12 mouse cellular contexts compared by ENCODE assay signal in genomic region chr11:53491954-53492401, GRCm38 (mm10). TPM values are rescaled to one million over a fixed set of nuclear protein-coding genes. Genes with fewer than 3 reads are reported as not detected.
DNase-seq lines count a peak whose midpoint lies in the region; ATAC-seq and TF ChIP-seq lines count a peak whose summit lies in the region.
"Had no signal": no experiment of that assay in that cellular context is flagged by ENCODE, and none has a peak within 500 bp of the region (broad histone marks: within the 10 kb centered on the region; RNA-seq: fewer than 3 reads in every experiment).

No protein-coding gene starts in this region.

- peak; percentile 38 for DNase-seq in lung, embryonic 14.5 days
- no peak for DNase-seq in lung, postnatal 14 days
- DNase-seq in embryonic facial prominence, embryonic 11.5 days (ENCODE audit: low spot score), result peak; percentile 57
- DNase-seq in hindbrain, embryonic 11.5 days (ENCODE audit: low spot score), result peak; percentile 73
- no peak for DNase-seq in ovary, adult 18-20 months (ENCODE audit: low spot score)
- DNase-seq in kidney, adult 9 months, result no peak
- DNase-seq in frontal cortex, postnatal 10 days (ENCODE audit: low spot score in 2 of 2), result no peak
- DNase-seq: cerebellum, adult 9-11 months; thymus, postnatal 14 days had no signal

- no peaks in the 10 kb centered on the region for H3K36me3 ChIP-seq in lung, embryonic 14.5 days (ENCODE audit: insufficient read depth)
- no peaks in the 10 kb centered on the region for H3K36me3 ChIP-seq in embryonic facial prominence, embryonic 11.5 days (replicated peaks; ENCODE audit: control insufficient read depth, insufficient read depth, low read depth, low read length)
- no peaks in the 10 kb centered on the region for H3K36me3 ChIP-seq in hindbrain, embryonic 11.5 days (ENCODE audit: control insufficient read depth, insufficient read depth, low read length)
- H3K36me3 ChIP-seq in neural tube, embryonic 15.5 days, result no peaks in the 10 kb centered on the region
- H3K36me3 ChIP-seq: hindbrain, embryonic 15.5 days; limb, embryonic 13.5 days had no signal

- peaks cover 8% of the 10 kb centered on the region; the same call in 1 of the 2 replicates for H3K27me3 ChIP-seq in lung, embryonic 14.5 days (ENCODE audit: insufficient read depth, low read length)
- H3K27me3 ChIP-seq in embryonic facial prominence, embryonic 11.5 days (ENCODE audit: control insufficient read depth, insufficient read depth, low read length), result no peaks in the 10 kb centered on the region
- H3K27me3 ChIP-seq in hindbrain, embryonic 11.5 days (ENCODE audit: control insufficient read depth, insufficient read depth, low read length), result peaks cover 24% of the 10 kb centered on the region
- H3K27me3 ChIP-seq in neural tube, embryonic 15.5 days (replicated peaks), result peaks cover 11% of the 10 kb centered on the region; the same call in 1 of the 2 replicates

- no peak overlapping the region for H3K4me2 ChIP-seq in lung, embryonic 14.5 days
- H3K4me2 ChIP-seq in embryonic facial prominence, embryonic 11.5 days (ENCODE audit: low read depth, low read length), result no peak overlapping the region
- no peak overlapping the region for H3K4me2 ChIP-seq in hindbrain, embryonic 11.5 days (replicated peaks; ENCODE audit: low read depth, low read length)
- H3K4me2 ChIP-seq in neural tube, embryonic 15.5 days, result no peak overlapping the region
- H3K4me2 ChIP-seq: hindbrain, embryonic 15.5 days; limb, embryonic 13.5 days had no signal

- 28% methylated on average over 8 of the region's 8 CpGs for WGBS in lung, embryonic 14.5 days
- WGBS in embryonic facial prominence, embryonic 11.5 days, result 10% methylated on average over 8 of the region's 8 CpGs
- WGBS in hindbrain, embryonic 11.5 days, result 8% methylated on average over 8 of the region's 8 CpGs
- WGBS in neural tube, embryonic 15.5 days, result 11% methylated on average over 8 of the region's 8 CpGs

- H3K27ac ChIP-seq in lung, embryonic 14.5 days (ENCODE audit: low read depth), result no peak overlapping the region
- H3K27ac ChIP-seq in embryonic facial prominence, embryonic 11.5 days (replicated peaks; ENCODE audit: low read depth, low read length), result no peak overlapping the region
- no peak overlapping the region for H3K27ac ChIP-seq in hindbrain, embryonic 11.5 days (ENCODE audit: low read depth, low read length)
- 0 out of 2 replicates have a peak overlapping the region, but pooled peaks have one; percentile 34 for H3K27ac ChIP-seq in neural tube, embryonic 15.5 days (replicated peaks)
- H3K27ac ChIP-seq: hindbrain, embryonic 15.5 days; limb, embryonic 13.5 days had no signal

- H3K9ac ChIP-seq in lung, embryonic 14.5 days, result no peak overlapping the region
- H3K9ac ChIP-seq in embryonic facial prominence, embryonic 11.5 days (replicated peaks; ENCODE audit: low read length), result no peak overlapping the region
- no peak overlapping the region for H3K9ac ChIP-seq in hindbrain, embryonic 11.5 days (ENCODE audit: low read depth, low read length)
- no peak overlapping the region for H3K9ac ChIP-seq in neural tube, embryonic 15.5 days (replicated peaks)
- H3K9ac ChIP-seq: hindbrain, embryonic 15.5 days; limb, embryonic 13.5 days had no signal

- TF ChIP-seq CTCF in lung, embryonic 14.5 days (IDR thresholded peaks at IDR 0.05; ENCODE audit: low read depth), result no peak

- no peak for ATAC-seq in lung, embryonic 14.5 days (ENCODE audit: insufficient read depth)
- ATAC-seq in embryonic facial prominence, embryonic 11.5 days (replicated peaks; ENCODE audit: insufficient number of reproducible peaks, low FRiP score, low TSS enrichment, low read depth), result no peak
- ATAC-seq in hindbrain, embryonic 11.5 days (ENCODE audit: low FRiP score), result peak; percentile 72
- no peak for ATAC-seq in neural tube, embryonic 15.5 days (ENCODE audit: low FRiP score)

- H3K4me1 ChIP-seq in lung, embryonic 14.5 days (ENCODE audit: insufficient read depth), result no peaks in the 10 kb centered on the region
- peaks cover 1% of the 10 kb centered on the region for H3K4me1 ChIP-seq in embryonic facial prominence, embryonic 11.5 days (ENCODE audit: control insufficient read depth, insufficient read depth, low read length)
- peaks cover 6% of the 10 kb centered on the region for H3K4me1 ChIP-seq in hindbrain, embryonic 11.5 days (replicated peaks; ENCODE audit: control insufficient read depth, insufficient read depth, low read length)
- H3K4me1 ChIP-seq in neural tube, embryonic 15.5 days, result peaks cover 14% of the 10 kb centered on the region

- no peak overlapping the region for H3K4me3 ChIP-seq in lung, embryonic 14.5 days (ENCODE audit: low read depth, low read length)
- no peak overlapping the region for H3K4me3 ChIP-seq in embryonic facial prominence, embryonic 11.5 days (ENCODE audit: low read depth, low read length)
- no peak overlapping the region for H3K4me3 ChIP-seq in hindbrain, embryonic 11.5 days (ENCODE audit: low read depth, low read length)
- H3K4me3 ChIP-seq in neural tube, embryonic 15.5 days (replicated peaks), result no peak overlapping the region
- H3K4me3 ChIP-seq: hindbrain, embryonic 15.5 days; limb, embryonic 13.5 days had no signal

- no peaks in the 10 kb centered on the region for H3K9me3 ChIP-seq in lung, embryonic 14.5 days (ENCODE audit: low read depth, low read length)
- no peaks in the 10 kb centered on the region for H3K9me3 ChIP-seq in embryonic facial prominence, embryonic 11.5 days (replicated peaks; ENCODE audit: control insufficient read depth, low read length)
- no peaks in the 10 kb centered on the region for H3K9me3 ChIP-seq in hindbrain, embryonic 11.5 days (ENCODE audit: control insufficient read depth, low read length)
- H3K9me3 ChIP-seq in neural tube, embryonic 15.5 days (replicated peaks), result no peaks in the 10 kb centered on the region
- H3K9me3 ChIP-seq: hindbrain, embryonic 15.5 days; limb, embryonic 13.5 days had no signal

RNA-seq across cellular contexts. Expression of gene Sowaha, which starts 11.9 kb away (rescaled TPM):
- 0.17 and 0.18 TPM in 2 replicates for polyA plus RNA-seq in lung, embryonic 14.5 days (2014; fragmentation: Nextera tagmentation; extraction: Ambion mirVana)
- 1.5 and 2.3 TPM in 2 replicates for polyA plus RNA-seq in embryonic facial prominence, embryonic 11.5 days (2014; fragmentation: Nextera tagmentation; extraction: Ambion mirVana)
- polyA plus RNA-seq in hindbrain, embryonic 11.5 days (2014; fragmentation: Nextera tagmentation; extraction: Ambion mirVana), result 0.06 and 0.25 TPM in 2 replicates
- 1.4 and 1.6 TPM in 2 replicates for polyA plus RNA-seq in neural tube, embryonic 15.5 days (2015; fragmentation: Nextera tagmentation; extraction: Ambion mirVana)

RNA-seq across cellular contexts. Expression of gene Gm9945, which starts 12.0 kb away (rescaled TPM):
- not detected in 2 replicates for polyA plus RNA-seq in lung, embryonic 14.5 days (2014; fragmentation: Nextera tagmentation; extraction: Ambion mirVana)
- not detected in 2 replicates for polyA plus RNA-seq in embryonic facial prominence, embryonic 11.5 days (2014; fragmentation: Nextera tagmentation; extraction: Ambion mirVana)
- polyA plus RNA-seq in hindbrain, embryonic 11.5 days (2014; fragmentation: Nextera tagmentation; extraction: Ambion mirVana), result not detected in 2 replicates
- 0.27 TPM in 1 of 2 replicates, not detected in the other for polyA plus RNA-seq in neural tube, embryonic 15.5 days (2015; fragmentation: Nextera tagmentation; extraction: Ambion mirVana)
- polyA plus RNA-seq: limb, embryonic 13.5 days had no signal

RNA-seq across cellular contexts. Expression of gene Gm9837, which starts 21.7 kb away (rescaled TPM):
- polyA plus RNA-seq in lung, embryonic 14.5 days (2014; fragmentation: Nextera tagmentation; extraction: Ambion mirVana), result not detected in 2 replicates
- not detected in 2 replicates for polyA plus RNA-seq in embryonic facial prominence, embryonic 11.5 days (2014; fragmentation: Nextera tagmentation; extraction: Ambion mirVana)
- not detected in 2 replicates for polyA plus RNA-seq in hindbrain, embryonic 11.5 days (2014; fragmentation: Nextera tagmentation; extraction: Ambion mirVana)
- polyA plus RNA-seq in neural tube, embryonic 15.5 days (2015; fragmentation: Nextera tagmentation; extraction: Ambion mirVana), result not detected in 2 replicates
- polyA plus RNA-seq: hindbrain, embryonic 15.5 days; limb, embryonic 13.5 days had no signal

RNA-seq across cellular contexts. Expression of gene Sept8, which starts 27.1 kb away (rescaled TPM):
- polyA plus RNA-seq in lung, embryonic 14.5 days (2014; fragmentation: Nextera tagmentation; extraction: Ambion mirVana), result 25.3 and 25.6 TPM in 2 replicates
- polyA plus RNA-seq in embryonic facial prominence, embryonic 11.5 days (2014; fragmentation: Nextera tagmentation; extraction: Ambion mirVana), result 17.3 and 20.6 TPM in 2 replicates
- 13.5 and 15.8 TPM in 2 replicates for polyA plus RNA-seq in hindbrain, embryonic 11.5 days (2014; fragmentation: Nextera tagmentation; extraction: Ambion mirVana)
- polyA plus RNA-seq in neural tube, embryonic 15.5 days (2015; fragmentation: Nextera tagmentation; extraction: Ambion mirVana), result 23.3 and 26.2 TPM in 2 replicates

RNA-seq across cellular contexts. Expression of gene Shroom1, which starts 35.0 kb away (rescaled TPM):
- polyA plus RNA-seq in lung, embryonic 14.5 days (2014; fragmentation: Nextera tagmentation; extraction: Ambion mirVana), result 1.9 and 2.4 TPM in 2 replicates
- 2.3 and 3.3 TPM in 2 replicates for polyA plus RNA-seq in embryonic facial prominence, embryonic 11.5 days (2014; fragmentation: Nextera tagmentation; extraction: Ambion mirVana)
- polyA plus RNA-seq in hindbrain, embryonic 11.5 days (2014; fragmentation: Nextera tagmentation; extraction: Ambion mirVana), result 2.1 and 2.9 TPM in 2 replicates
- polyA plus RNA-seq in neural tube, embryonic 15.5 days (2015; fragmentation: Nextera tagmentation; extraction: Ambion mirVana), result 3.4 and 4.1 TPM in 2 replicates

Comparison
In these comparisons a context has a peak if more than half of its experiments do, and no peak if none do; other contexts are left out.
1. DNase-seq: peak in lung, embryonic 14.5 days (single experiment), embryonic facial prominence, embryonic 11.5 days (single experiment) and hindbrain, embryonic 11.5 days (single experiment); none in lung, postnatal 14 days (single experiment), ovary, adult 18-20 months (single experiment), kidney, adult 9 months (single experiment) and frontal cortex, postnatal 10 days (0 of 2).